Mouse (Mus musculus): ENCODE data around the gene Htr2c.

The Htr2c gene

DNA sequence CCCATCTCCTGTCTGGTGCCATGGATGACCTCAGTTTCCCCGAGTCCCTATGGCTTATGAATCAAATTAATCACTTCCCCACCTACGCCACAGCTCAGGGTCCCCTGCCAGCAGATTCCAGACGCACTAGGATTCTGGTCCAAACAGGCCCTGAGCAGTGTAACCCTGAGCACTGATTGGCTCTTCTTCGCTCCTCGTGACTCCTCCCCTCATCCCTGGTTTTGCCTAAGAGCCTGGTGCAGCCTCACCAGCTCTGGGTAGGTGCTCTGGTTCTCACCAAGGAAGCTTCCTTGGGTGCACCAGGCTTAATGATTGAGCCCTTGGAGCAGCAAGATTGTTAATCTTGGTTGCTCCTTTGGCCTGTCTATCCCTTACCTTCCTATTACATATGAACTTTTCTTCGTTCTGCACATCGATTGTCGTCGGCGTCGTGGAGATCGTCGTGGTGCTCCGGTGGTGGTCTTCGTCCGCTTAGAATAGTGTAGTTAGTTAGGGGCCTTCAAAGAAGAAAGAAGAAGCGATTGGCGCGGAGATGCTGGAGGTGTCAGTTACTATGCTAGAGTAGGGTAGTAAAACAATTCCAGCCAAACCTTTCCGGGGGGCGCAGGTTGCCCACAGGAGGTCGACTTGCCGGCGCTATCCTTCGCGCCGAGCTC lies at the start of gene Htr2c:
Gene Htr2c, plus strand, starts transcription at position 256 of the 656 bp plus-strand sequence.
- no peak for DNase-seq (ENCODE audit: extremely low spot score, low read depth, low spot score)

DNA sequence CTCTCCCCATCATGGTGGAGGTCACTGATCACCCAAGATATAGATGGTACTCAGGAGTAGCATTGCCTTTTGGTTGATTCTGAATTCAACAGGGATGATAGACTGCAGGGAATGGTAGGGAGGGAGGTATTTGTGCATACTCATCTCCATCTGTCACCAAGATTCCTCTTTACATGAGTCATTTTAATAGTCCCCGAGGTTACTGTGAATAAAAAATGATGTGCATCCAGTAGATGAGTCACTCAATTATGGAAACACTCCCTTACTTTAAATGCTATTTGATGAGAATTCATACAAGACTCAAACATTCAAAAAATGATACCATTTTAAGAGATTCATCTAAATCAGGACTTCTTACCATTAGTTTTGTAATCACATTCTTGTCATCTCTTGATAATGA lies 34.1 kb upstream of the Htr2c start:
- DNase-seq (ENCODE audit: extremely low spot score, low read depth, low spot score): no peak

DNA sequence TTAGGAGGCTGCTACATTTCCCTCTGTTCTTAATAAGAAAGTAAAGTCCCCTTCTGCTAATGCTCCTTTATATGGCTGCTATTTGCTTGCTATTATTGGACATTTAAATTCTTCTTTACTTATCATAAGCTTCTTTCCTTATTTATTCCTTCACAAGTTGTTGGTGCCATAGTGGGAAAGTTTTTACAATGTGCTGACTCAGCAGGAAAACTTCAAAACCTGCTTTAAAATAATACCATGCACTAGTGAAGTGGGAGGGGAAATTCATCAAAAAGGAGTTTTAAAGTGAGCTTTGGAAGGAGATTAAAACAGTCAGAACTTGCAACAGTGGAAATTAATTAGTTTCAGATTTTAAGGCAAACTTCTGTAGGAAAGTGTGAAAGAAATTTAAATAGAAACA lies 26.0 kb upstream of the Htr2c start:
- DNase-seq (ENCODE audit: extremely low spot score, low read depth, low spot score): no peak

DNA sequence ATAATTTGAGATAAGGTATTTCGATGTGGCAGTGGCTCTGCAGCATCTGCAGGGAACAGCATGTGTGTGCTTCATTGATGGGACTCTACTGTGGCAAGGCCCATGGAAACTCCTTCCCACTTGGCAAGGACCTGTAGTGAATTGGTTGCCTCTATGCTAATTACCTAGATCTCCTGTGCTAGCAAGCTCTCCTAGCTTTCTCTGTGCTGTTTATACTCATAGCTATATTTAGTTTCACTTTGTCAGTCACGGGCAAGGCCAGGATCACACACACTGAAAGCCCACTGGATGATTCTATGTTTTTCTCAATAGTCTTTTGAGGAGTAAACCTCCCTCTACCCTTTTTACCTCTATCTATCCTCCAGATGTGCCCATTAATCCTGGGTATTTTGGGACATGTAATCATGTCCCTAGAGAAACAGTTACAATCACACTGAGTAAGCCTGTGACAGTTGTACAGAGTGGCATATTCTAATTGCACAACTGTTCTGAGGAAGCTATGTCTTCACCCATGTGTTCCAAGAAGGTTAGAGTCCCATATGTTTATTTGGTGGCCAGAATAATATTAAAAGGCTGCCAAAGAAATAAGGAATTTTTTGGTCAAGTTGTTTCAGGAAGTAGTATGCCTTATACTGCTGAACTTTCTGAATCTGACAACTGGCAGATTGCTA lies 16.0 kb upstream of the Htr2c start:
- no peak for DNase-seq (ENCODE audit: extremely low spot score, low read depth, low spot score)

DNA sequence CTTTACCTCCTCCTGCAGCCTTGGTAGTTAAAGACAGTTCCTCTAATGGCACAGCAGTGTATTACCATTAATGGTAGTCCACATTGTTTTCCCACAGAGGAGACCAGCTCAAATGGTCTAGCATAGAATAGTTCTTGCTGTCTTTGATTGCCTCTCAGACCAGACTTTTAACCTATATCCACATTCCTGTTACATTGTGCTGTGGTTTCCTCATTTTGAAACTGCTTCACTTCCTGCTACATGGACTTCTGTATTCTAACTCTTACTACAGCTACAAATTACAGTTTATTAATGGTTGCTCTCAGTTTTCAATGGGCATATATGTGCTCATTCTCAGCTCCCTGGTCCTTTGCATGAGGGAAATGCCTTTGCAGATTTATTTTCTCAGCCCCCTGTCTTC lies 15.3 kb upstream of the Htr2c start:
- DNase-seq (ENCODE audit: extremely low spot score, low read depth, low spot score): no peak

DNA sequence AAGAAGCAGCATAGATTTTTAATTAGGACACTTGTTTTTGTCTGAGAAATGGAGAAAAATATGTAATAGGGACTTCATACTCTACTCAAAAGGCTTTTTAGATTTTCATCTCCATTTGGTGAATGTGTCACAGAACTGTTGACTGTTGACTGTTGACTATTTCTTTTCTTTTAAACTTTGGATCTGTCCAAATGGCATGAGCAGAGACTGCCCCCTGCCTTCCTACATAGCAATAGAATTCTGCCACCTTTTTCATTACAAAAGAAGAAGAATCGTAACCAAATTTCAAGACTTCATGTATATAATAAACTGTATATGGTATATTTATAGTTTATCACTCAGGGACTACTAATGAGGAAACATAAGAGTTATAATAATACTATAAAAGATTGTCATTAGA lies 3.7 kb upstream of the Htr2c start:
- DNase-seq (ENCODE audit: extremely low spot score, low read depth, low spot score): no peak

DNA sequence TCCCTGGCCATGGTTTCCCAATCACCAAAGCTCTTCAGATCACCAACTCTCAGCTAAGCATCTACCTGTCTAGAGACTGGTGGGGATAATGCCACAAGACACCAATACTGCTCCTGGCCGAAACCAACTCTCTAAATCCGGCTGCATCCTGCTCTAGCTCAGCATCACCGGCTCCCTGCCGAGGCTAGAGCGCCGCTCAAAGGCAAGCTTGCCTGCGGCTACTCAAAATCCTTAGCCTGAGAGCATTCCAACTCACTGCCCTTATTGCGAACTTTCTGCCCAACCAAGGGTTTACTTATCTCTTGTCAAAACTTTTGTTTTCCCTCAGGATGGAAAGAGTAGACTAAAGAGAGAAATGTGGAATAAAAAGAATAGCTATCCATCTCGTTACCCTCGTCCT lies 2.4 kb upstream of the Htr2c start:
- no peak for DNase-seq (ENCODE audit: extremely low spot score, low read depth, low spot score)

DNA sequence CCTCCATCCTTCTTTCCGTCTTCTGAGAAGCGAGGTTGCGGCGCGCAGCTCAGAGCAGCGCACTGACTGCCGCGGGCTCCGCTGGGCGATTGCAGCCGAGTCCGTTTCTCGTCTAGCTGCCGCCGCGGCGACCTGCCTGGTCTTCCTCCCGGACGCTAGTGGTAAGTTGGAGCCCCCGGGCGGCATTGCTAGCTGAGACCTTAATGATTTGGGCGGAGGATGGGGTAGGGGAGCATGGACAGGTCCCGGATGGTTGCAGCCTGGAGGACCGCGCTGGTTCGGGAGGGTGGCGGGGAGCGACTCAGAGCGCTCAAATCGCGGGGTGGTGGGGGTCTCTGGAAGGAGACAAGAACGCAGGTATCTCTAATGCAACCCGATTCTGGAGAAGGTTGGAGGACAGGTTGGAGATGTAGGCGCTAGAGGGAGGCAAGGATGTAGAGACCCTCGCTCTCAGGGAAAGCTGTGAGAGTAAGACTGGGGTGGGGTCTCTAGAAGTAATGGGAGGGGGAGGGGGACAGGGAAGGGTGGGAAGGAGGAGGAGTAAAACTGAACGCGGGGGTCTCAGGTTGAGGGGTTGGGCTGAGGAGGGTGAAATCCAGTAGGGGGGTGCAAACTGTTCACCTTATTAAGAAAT lies 718 bp downstream of the Htr2c start:
- no peak for DNase-seq (ENCODE audit: extremely low spot score, low read depth, low spot score)

DNA sequence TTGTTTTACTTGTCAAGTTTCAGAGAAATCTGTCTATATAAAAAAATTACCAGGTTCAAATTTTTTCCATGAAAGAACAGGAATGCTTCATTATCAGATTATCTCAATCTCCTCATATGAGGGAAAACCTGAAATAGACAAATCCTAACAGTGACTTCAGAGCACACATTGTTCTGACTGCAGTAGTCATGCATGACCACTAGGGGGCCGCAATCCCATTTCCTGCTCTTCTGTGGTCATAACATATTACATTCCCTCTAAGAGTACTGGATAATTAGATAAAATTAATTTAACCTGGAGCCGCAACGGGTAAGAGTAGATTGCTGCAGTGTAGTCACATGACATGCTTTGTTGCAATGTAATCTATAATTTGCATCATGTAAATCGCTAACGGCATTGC lies 17.6 kb downstream of the Htr2c start:
- DNase-seq (ENCODE audit: extremely low spot score, low read depth, low spot score): no peak

DNA sequence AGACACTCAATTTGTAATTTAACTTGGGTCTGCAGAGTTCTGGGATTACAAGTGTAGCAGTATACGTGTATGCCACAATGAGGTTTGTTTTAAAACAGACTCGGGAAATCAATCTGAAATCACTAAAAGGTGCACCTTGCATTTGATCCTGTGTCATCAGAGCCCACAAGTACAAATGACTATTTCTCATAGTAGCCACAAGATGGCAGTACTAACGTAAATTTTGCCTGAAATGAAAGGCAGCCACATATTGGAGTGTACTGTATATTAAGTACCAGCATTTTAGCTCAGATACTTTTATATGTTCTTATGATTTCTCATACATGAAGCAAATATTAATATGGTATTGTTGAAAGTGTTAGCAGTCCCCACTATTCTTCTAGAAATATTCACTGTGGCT lies 93.4 kb downstream of the Htr2c start:
- DNase-seq (ENCODE audit: extremely low spot score, low read depth, low spot score): no peak

DNA sequence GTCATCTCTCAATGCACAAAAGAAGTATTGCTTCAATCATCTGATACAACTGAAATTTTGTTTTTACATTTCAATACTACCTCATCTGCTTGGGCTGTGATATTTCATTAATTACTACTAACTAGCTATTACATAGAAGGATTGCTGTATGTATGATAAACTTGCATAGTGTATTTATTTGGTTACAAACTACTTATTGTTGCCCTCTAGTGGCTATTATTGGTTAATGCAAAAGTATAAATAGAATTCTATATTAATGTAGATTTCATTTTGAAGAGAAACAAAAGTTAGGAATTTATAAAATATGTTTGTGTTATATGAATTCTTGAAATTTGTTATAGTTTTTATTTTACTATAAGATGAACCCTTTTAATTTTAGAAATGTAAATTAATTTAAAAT lies 109.3 kb downstream of the Htr2c start:
- no peak for DNase-seq (ENCODE audit: extremely low spot score, low read depth, low spot score)

DNA sequence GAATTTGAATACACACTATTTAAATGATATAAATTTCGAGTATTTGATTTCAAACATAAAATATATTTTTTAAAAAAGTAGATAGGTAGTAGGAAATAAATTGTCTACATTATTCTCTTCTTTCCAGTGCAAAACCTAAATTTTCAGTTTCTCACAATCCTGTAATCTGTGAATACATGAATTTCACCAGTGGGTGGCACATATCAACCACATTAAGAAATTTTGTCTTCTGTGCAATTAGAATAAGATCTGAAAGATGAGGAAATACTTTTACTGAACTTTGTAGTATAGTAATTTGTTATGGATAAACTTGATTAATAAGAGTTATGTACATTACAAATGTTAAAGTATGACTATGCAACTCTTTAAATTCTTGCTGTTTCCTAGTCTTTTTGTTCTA lies 156.8 kb downstream of the Htr2c start:
- no peak for DNase-seq (ENCODE audit: extremely low spot score, low read depth, low spot score)

DNA sequence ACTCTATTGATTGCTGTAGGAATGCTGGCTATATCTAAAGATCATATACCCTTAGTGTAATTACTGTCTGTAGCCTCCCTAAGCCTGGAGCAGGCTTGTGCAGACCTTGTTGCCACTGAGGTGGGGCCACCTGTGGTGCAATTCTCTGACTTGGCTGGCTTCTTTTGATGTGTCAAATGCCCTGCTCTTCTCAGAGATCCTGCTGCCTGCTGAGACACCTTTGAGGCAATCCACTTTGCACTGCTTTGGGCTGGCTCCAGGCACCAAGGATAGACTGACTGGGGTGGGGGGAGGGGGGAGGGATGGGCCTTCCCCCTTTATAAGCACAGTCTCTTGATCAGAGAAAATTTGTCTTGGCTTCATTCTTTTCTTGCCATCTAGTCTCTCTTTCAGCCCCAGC lies 252.9 kb downstream of the Htr2c start:
- DNase-seq (ENCODE audit: extremely low spot score, low read depth, low spot score): no peak

DNA sequence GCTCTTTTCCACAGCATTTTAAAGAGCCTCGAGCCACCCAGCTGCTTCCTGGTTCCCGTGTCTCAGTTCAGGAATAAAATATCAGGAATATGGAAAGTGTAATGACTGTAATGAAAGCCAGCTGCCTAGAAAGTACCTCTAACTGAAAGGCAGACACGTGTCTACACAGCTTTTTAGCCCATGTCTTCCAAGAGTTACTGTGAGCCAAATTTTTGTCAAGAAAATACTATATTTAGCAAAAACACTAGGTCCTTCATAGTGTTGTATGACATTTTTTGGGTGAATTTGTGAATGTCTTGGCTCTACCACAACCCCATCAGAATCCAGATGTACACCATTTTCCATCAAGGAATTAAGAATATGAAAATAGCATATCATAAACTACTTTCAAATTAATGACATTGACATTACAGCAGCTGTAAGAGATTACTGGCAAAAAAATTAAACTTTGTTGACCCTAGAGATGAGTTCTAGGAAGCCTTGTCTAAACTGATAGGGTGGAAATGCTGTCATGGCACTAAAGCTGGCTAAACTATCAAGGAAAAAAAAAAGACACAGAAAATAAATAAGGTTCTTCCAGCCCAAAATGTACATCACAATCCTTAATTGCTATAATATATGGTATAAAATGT lies 255.2 kb downstream of the Htr2c start:
- no peak for DNase-seq (ENCODE audit: extremely low spot score, low read depth, low spot score)

DNA sequence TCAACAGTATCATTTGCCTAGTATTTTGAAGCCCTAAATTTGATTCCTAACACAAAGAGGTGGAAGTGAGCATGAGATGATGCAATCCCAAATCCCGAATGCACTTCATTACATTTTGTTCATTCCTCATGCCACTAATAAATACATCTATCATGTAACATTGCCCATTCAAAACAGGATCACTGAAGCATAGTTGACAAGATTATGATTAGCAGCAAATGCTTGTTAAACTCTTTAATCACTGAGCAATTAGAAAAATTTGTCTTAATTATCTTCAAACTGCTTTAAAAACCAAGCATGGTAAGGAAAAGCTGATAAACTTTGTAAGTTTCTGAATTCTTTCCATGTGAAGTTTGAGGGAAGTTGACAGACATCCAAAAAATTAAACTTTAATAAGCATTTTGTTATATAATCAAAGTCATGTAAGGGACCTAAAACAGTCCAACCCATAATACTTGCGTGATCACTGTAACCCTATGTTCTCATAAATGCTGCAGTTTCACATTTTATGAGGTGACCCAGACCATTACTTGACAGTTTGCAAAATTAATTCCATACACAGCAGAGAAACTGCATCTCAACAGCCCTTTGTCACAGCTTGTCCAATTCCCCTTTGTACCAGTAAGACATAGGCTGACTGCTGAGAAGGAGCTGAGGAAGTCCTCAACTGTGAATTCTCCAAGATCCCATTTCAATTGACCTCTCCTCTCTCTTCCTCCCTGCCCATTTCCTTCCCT lies 276.7 kb downstream of the Htr2c start:
- DNase-seq (ENCODE audit: extremely low spot score, low read depth, low spot score): peak; percentile 2

Measured in hindlimb bud, embryonic 11.5 days (tissue).